Mouse (Mus musculus) CH12.LX (cell line): ENCODE data around the gene Akt3.

ENCODE experiments used
- CHD1 ChIP-seq: IDR thresholded peaks from 2 replicates; pipeline ENCODE4 v1.6.1; 2012; ENCODE audit warnings: low read depth, low read length, improper control_type of control experiment, inconsistent platforms
- CTCF ChIP-seq, 2 experiments: IDR thresholded peaks in 1 of 2; conservative IDR thresholded peaks in 1 of 2; 2 replicates each; pipeline ENCODE4 v1.5.1; 2011 to 2012; ENCODE audit warnings: low read depth in 2 of 2, low read length in 2 of 2, improper control_type of control experiment in 1 of 2, inconsistent platforms in 1 of 2, mild to moderate bottlenecking in 1 of 2, moderate library complexity in 1 of 2
- ELF1 ChIP-seq: IDR thresholded peaks from 2 replicates; pipeline ENCODE4 v1.6.1; 2014; ENCODE audit warnings: low read depth, mild to moderate bottlenecking, inconsistent platforms, low read length, improper control_type of control experiment
- HCFC1 ChIP-seq: IDR thresholded peaks from 2 replicates; pipeline ENCODE4 v1.6.1; 2012; ENCODE audit warnings: low read depth, mild to moderate bottlenecking, inconsistent platforms, low read length, improper control_type of control experiment
- MAZ ChIP-seq: IDR thresholded peaks from 2 replicates; pipeline ENCODE4 v1.6.1; 2012; ENCODE audit warnings: low read depth, mild to moderate bottlenecking, inconsistent platforms, low read length, improper control_type of control experiment, moderate library complexity
- POLR2A ChIP-seq: IDR thresholded peaks from 2 replicates; pipeline ENCODE4 v1.6.1; 2011; ENCODE audit warnings: low read depth, mild to moderate bottlenecking, improper control_type of control experiment, low read length
- POLR2AphosphoS2 ChIP-seq: IDR thresholded peaks from 2 replicates; pipeline ENCODE4 v1.6.1; 2011; ENCODE audit warnings: low read depth, low read length, improper control_type of control experiment
- SIN3A ChIP-seq: IDR thresholded peaks from 2 replicates; pipeline ENCODE4 v1.6.1; 2012; ENCODE audit warnings: low read length, improper control_type of control experiment, inconsistent platforms
- SMC3 ChIP-seq: IDR thresholded peaks from 2 replicates; pipeline ENCODE4 v1.6.1; 2011; ENCODE audit warnings: low read depth, low read length, improper control_type of control experiment
- TCF12 ChIP-seq: IDR thresholded peaks from 2 replicates; pipeline ENCODE4 v1.6.1; 2014; ENCODE audit warnings: low read depth, mild to moderate bottlenecking, inconsistent platforms, low read length, improper control_type of control experiment
- UBTF ChIP-seq: IDR thresholded peaks from 2 replicates; pipeline ENCODE4 v1.6.1; 2012; ENCODE audit warnings: low read depth, mild to moderate bottlenecking, inconsistent platforms, low read length, improper control_type of control experiment, moderate library complexity
- USF1 ChIP-seq: IDR thresholded peaks from 2 replicates; pipeline ENCODE4 v1.6.1; 2014; ENCODE audit warnings: low read depth, mild to moderate bottlenecking, inconsistent platforms, low read length, improper control_type of control experiment
- ZMIZ1 ChIP-seq: IDR thresholded peaks from 2 replicates; pipeline ENCODE4 v1.6.1; 2012; ENCODE audit warnings: low read depth, mild to moderate bottlenecking, inconsistent platforms, low read length, improper control_type of control experiment

GRCm38 (mm10) chr1:177014346-177014745, 243.7 kb downstream of the Akt3 start:
- TF ChIP-seq ELF1 (peak; percentile 28; the same call in 1 of the 2 replicates), CTCF (conservative IDR thresholded peaks at IDR 0.05 in 1 of 2, IDR thresholded peaks at IDR 0.05 in 1 of 2; ENCODE audit: low read depth in 2 of 2, low read length in 2 of 2) (no peak), USF1 (no peak), POLR2A (no peak), POLR2AphosphoS2 (no peak), ZMIZ1 (no peak), HCFC1 (no peak; the same call in 1 of the 2 replicates), CHD1 (no peak), SIN3A (no peak), SMC3 (no peak), MAZ (no peak), UBTF (no peak), TCF12 (peak; percentile 50; the same call in 1 of the 2 replicates)
